Mouse (Mus musculus): ENCODE results near the gene Glipr1. TPM values are rescaled to one million over a fixed set of nuclear protein-coding genes. Genes with fewer than 3 reads are reported as not detected.
A peak's percentile ranks its signal among the peaks of the same experiment; 100 is the strongest.

Gene Glipr1
- total and polyA plus RNA-seq, 2 experiments = 0.32 to 1.0 TPM

DNA sequence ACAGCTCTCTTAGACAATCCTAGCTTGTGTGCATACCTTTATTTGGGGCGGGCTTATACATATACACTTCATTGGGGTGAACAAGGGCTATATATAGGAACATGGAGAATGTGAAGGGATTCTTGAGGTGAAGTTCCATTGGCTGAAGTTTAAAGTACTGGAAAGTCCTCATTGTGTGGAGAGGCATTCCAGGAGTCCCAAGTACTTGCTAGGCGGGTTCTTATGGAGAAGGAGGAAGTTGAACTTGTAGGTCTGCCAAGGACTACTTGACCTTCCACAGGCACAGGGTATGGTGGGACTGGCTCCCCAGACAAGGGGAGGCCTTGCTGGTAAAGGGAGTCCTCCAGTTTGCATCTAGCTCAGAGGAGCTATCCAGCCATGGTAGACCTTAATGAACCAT, 43.1 kb downstream of the Glipr1 start:
- no peaks in the 10 kb centered on the region for H3K79me2 ChIP-seq (ENCODE audit: control insufficient read depth, insufficient read depth, low read length)
- TF ChIP-seq CTCF (IDR thresholded peaks at IDR 0.05; ENCODE audit: low read depth, low read length) = no peak
- TF ChIP-seq POLR2A (IDR thresholded peaks at IDR 0.05; ENCODE audit: extremely low read depth, insufficient read depth, low read length) = no peak
- WGBS = 85% methylated on average over 2 of the region's 2 CpGs
- no peak overlapping the region for H3K9ac ChIP-seq (ENCODE audit: low read depth, low read length)
- no peak for DNase-seq (ENCODE audit: extremely low read depth, low read depth, low spot score)
- peaks cover 3% of the 10 kb centered on the region; the same call in 1 of the 2 replicates for H3K4me1 ChIP-seq (ENCODE audit: control insufficient read depth, insufficient read depth, low read length)
- H3K27ac ChIP-seq (replicated peaks; ENCODE audit: insufficient read depth, low read depth, low read length) = no peak overlapping the region
- no peaks in the 10 kb centered on the region for H3K36me3 ChIP-seq (ENCODE audit: control insufficient read depth, insufficient read depth, low read length)
- no peaks in the 10 kb centered on the region for H3K27me3 ChIP-seq (ENCODE audit: control insufficient read depth, insufficient read depth, low read length)
- H3K4me3 ChIP-seq (ENCODE audit: insufficient read depth, low read depth, low read length) = no peak overlapping the region

DNA sequence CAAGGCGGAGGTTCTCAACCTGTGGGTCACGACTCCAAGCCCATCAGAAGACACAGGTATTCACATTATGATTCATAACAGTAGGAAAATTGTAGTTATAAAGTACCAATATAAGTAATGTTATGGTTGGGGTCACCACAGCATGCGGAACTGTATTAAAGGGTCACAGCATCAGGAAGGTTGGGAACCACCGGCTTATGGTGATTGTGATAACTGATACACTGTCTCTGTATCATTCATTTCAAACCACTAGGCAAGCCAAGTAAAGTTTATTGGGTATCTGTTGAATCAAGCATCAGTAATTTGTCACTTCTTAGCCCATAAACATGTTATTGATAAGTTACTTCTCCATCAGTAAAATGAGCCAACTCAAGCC, 44.4 kb downstream of the Glipr1 start:
- Histone ChIP-seq H3K36me3 (ENCODE audit: control insufficient read depth, insufficient read depth, low read length) (no peaks in the 10 kb centered on the region), H3K27me3 (ENCODE audit: control insufficient read depth, insufficient read depth, low read length) (no peaks in the 10 kb centered on the region), H3K4me3 (ENCODE audit: insufficient read depth, low read depth, low read length) (no peak overlapping the region), H3K4me1 (ENCODE audit: control insufficient read depth, insufficient read depth, low read length) (peaks cover 3% of the 10 kb centered on the region; the same call in 1 of the 2 replicates), H3K9ac (ENCODE audit: low read depth, low read length) (no peak overlapping the region), H3K27ac (replicated peaks; ENCODE audit: insufficient read depth, low read depth, low read length) (no peak overlapping the region), H3K79me2 (ENCODE audit: control insufficient read depth, insufficient read depth, low read length) (no peaks in the 10 kb centered on the region)
- 35% methylated on average over 4 of the region's 4 CpGs for WGBS
- TF ChIP-seq CTCF (IDR thresholded peaks at IDR 0.05; ENCODE audit: low read depth, low read length) (no peak), POLR2A (IDR thresholded peaks at IDR 0.05; ENCODE audit: extremely low read depth, insufficient read depth, low read length) (no peak)
- no peak for DNase-seq (ENCODE audit: extremely low read depth, low read depth, low spot score)

DNA sequence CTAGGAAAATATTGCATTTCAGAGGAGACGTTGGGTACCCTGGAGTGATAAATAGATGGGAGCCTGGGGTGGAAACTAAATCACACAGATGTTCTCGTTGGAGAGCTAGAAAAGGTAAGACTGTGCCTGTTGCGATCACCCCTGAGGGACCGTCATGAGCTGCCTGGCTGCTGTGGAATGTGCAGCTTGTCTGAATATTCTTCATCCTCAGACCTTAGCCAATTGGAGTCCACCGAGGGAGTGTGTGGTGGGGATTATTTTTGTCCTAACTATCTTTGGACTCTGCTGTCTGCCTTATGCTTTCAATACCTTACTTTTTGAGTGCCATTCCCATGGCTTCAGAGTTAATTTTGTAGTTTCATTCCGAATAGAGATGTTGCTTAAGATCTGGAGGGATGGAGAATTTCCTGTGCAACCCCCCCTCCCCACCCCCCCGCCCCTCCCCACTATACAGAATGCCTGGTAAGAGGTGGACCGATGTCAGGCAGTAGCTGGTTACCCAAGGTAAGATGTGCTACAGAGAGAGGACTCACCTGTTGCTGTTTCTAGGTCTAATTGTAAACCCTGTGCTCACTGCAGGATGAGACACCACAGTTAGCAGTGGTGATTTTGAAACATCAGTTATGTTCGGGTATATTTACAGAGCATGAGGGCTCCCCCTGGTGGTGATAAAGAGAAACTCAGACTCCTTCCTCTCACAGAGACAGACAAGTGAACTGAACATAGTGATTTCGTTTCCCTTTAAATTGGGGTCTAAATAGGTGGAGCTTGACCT, 45.0 kb downstream of the Glipr1 start:
- peaks cover 3% of the 10 kb centered on the region; the same call in 1 of the 2 replicates for H3K4me1 ChIP-seq (ENCODE audit: control insufficient read depth, insufficient read depth, low read length)
- H3K4me3 ChIP-seq (ENCODE audit: insufficient read depth, low read depth, low read length) = no peak overlapping the region
- TF ChIP-seq CTCF (IDR thresholded peaks at IDR 0.05; ENCODE audit: low read depth, low read length) (peak; percentile 64), POLR2A (IDR thresholded peaks at IDR 0.05; ENCODE audit: extremely low read depth, insufficient read depth, low read length) (no peak)
- H3K79me2 ChIP-seq (ENCODE audit: control insufficient read depth, insufficient read depth, low read length) = no peaks in the 10 kb centered on the region
- H3K36me3 ChIP-seq (ENCODE audit: control insufficient read depth, insufficient read depth, low read length) = no peaks in the 10 kb centered on the region
- WGBS = 73% methylated on average over 10 of the region's 10 CpGs
- no peak overlapping the region for H3K9ac ChIP-seq (ENCODE audit: low read depth, low read length)
- peak; percentile 70 for DNase-seq (ENCODE audit: extremely low read depth, low read depth, low spot score)
- no peaks in the 10 kb centered on the region for H3K27me3 ChIP-seq (ENCODE audit: control insufficient read depth, insufficient read depth, low read length)
- H3K27ac ChIP-seq (replicated peaks; ENCODE audit: insufficient read depth, low read depth, low read length) = no peak overlapping the region

DNA sequence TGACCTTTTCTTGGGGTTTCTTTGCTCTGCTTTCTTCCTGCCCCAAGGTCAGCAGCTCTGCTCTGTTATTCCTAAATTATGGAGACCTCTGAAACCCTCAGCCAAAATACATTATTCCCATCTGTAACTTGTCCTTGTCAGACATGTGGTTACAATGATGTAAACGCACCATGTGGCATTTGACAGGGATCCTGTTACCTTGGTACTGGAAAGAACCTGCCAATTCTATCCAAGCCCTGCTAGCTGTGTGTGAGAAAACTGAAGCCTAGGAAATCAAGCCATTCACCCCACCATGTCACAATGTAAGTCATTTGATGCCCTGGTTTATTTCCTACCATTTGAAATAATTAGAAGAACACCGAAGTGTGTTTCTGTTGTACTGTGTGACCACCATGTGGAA, 46.6 kb downstream of the Glipr1 start:
- no peak for TF ChIP-seq POLR2A (IDR thresholded peaks at IDR 0.05; ENCODE audit: extremely low read depth, insufficient read depth, low read length)
- TF ChIP-seq CTCF (IDR thresholded peaks at IDR 0.05; ENCODE audit: low read depth, low read length) = no peak
- Histone ChIP-seq H3K36me3 (ENCODE audit: control insufficient read depth, insufficient read depth, low read length) (no peaks in the 10 kb centered on the region), H3K9ac (ENCODE audit: low read depth, low read length) (no peak overlapping the region), H3K79me2 (ENCODE audit: control insufficient read depth, insufficient read depth, low read length) (no peaks in the 10 kb centered on the region), H3K27me3 (ENCODE audit: control insufficient read depth, insufficient read depth, low read length) (no peaks in the 10 kb centered on the region), H3K4me1 (ENCODE audit: control insufficient read depth, insufficient read depth, low read length) (peaks cover 3% of the 10 kb centered on the region; the same call in 1 of the 2 replicates), H3K4me3 (ENCODE audit: insufficient read depth, low read depth, low read length) (no peak overlapping the region), H3K27ac (replicated peaks; ENCODE audit: insufficient read depth, low read depth, low read length) (no peak overlapping the region)
- DNase-seq (ENCODE audit: extremely low read depth, low read depth, low spot score) = no peak
- WGBS = 98% methylated on average over 2 of the region's 2 CpGs

DNA sequence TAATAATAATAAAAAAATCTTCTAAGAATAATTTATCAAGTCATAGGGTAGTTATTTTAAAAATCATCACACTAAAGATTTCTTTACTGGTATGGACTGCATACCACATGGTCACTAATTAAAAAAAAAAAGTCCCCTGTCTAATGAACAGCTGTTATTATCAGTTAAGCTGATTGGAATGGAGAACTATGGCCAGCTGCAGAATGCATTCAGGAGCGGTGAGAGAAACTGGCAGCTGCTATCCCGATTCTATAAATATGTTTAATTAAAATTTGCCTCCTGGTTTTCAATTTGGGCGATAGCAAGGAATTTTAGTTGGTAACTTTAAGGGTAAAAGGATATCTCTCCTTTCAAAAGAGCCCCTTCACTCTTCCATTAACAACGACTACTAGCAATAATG, 53.4 kb downstream of the Glipr1 start:
- no peak overlapping the region for H3K9ac ChIP-seq (ENCODE audit: low read depth, low read length)
- no peak overlapping the region for H3K4me3 ChIP-seq (ENCODE audit: insufficient read depth, low read depth, low read length)
- no peak for DNase-seq (ENCODE audit: extremely low read depth, low read depth, low spot score)
- H3K27ac ChIP-seq (replicated peaks; ENCODE audit: insufficient read depth, low read depth, low read length) = no peak overlapping the region
- H3K27me3 ChIP-seq (ENCODE audit: control insufficient read depth, insufficient read depth, low read length) = no peaks in the 10 kb centered on the region
- TF ChIP-seq CTCF (IDR thresholded peaks at IDR 0.05; ENCODE audit: low read depth, low read length) = no peak
- TF ChIP-seq POLR2A (IDR thresholded peaks at IDR 0.05; ENCODE audit: extremely low read depth, insufficient read depth, low read length) = no peak
- H3K36me3 ChIP-seq (ENCODE audit: control insufficient read depth, insufficient read depth, low read length) = no peaks in the 10 kb centered on the region
- WGBS = 76% methylated on average over 4 of the region's 4 CpGs
- no peaks in the 10 kb centered on the region; the same call in 1 of the 2 replicates for H3K4me1 ChIP-seq (ENCODE audit: control insufficient read depth, insufficient read depth, low read length)
- H3K79me2 ChIP-seq (ENCODE audit: control insufficient read depth, insufficient read depth, low read length) = no peaks in the 10 kb centered on the region

DNA sequence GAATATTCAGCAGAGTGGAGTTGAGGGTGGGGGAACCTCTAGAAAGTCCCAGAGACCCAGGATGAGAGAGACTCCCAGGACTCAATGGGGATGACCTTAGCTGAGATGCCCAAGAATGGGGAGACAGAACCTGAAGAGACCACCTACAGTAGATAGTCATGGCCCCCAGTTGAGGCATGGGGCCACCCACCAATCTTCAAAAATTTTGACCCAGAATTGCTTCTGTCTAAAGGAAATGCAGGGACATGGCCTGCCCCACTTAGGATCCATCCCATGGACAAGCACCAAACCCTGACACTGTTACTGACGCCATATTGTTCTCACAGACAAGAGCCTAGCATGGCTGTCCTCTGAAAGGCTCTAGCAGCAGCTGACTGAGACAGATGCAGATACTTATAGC, 54.4 kb downstream of the Glipr1 start:
- Histone ChIP-seq H3K4me3 (ENCODE audit: insufficient read depth, low read depth, low read length) (no peak overlapping the region), H3K4me1 (ENCODE audit: control insufficient read depth, insufficient read depth, low read length) (peaks cover 2% of the 10 kb centered on the region), H3K36me3 (ENCODE audit: control insufficient read depth, insufficient read depth, low read length) (no peaks in the 10 kb centered on the region), H3K79me2 (ENCODE audit: control insufficient read depth, insufficient read depth, low read length) (no peaks in the 10 kb centered on the region), H3K9ac (ENCODE audit: low read depth, low read length) (no peak overlapping the region), H3K27ac (replicated peaks; ENCODE audit: insufficient read depth, low read depth, low read length) (no peak overlapping the region), H3K27me3 (ENCODE audit: control insufficient read depth, insufficient read depth, low read length) (no peaks in the 10 kb centered on the region)
- WGBS = 95% methylated on average over 1 of the region's 1 CpGs
- TF ChIP-seq CTCF (IDR thresholded peaks at IDR 0.05; ENCODE audit: low read depth, low read length) (no peak), POLR2A (IDR thresholded peaks at IDR 0.05; ENCODE audit: extremely low read depth, insufficient read depth, low read length) (no peak)
- DNase-seq (ENCODE audit: extremely low read depth, low read depth, low spot score) = no peak
